Mouse (Mus musculus): ENCODE measurements around the gene Cilp2. TPM values are rescaled to one million over a fixed set of nuclear protein-coding genes. Genes with fewer than 3 reads are reported as not detected.

Gene Cilp2
- polyA plus RNA-seq, 1 experiment from 2014 or later = 0.30 TPM

DNA sequence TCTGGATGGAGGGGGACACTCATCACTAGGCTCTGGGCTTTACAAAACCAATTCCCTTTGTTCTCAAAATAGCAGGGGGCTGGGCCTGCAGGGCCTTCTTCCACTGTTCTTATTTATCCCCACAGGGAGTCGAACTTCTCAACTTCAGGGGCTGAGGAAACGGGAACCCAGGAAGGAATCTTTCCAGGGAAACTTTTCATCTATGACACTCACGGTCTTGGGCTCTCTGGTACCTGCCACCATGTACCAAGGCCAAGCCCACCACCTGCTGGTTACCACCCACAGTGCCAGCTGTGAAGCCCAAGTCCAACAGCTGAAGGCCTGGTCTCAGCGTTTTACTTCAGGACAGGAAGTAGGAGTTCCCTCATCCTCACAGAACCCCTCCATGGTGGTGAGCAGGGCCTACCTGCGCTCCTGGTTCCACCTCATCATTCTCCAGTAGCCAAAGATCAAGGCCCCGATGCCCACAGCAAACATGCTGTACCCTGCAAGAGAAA, 7.4 kb upstream of the Cilp2 start:
- no peak overlapping the region for H3K9ac ChIP-seq (ENCODE audit: low read length)
- no peak overlapping the region for H3K4me3 ChIP-seq (ENCODE audit: low read length)
- no peak for ATAC-seq (ENCODE audit: low read depth)
- no peak overlapping the region for H3K4me2 ChIP-seq (ENCODE audit: low read depth, low read length)
- H3K9me3 ChIP-seq (ENCODE audit: control insufficient read depth, low read length) = no peaks in the 10 kb centered on the region
- peaks cover 10% of the 10 kb centered on the region for H3K27me3 ChIP-seq (ENCODE audit: control insufficient read depth, insufficient read depth, low read depth, low read length)
- WGBS = 72% methylated on average over 6 of the region's 6 CpGs
- no peaks in the 10 kb centered on the region; the same call in 1 of the 2 replicates for H3K36me3 ChIP-seq (ENCODE audit: control insufficient read depth, insufficient read depth, low read length)
- H3K27ac ChIP-seq (ENCODE audit: low read length) = no peak overlapping the region
- peaks cover under 1% of the 10 kb centered on the region; the same call in 1 of the 2 replicates for H3K4me1 ChIP-seq (replicated peaks; ENCODE audit: control insufficient read depth, insufficient read depth, low read length)

DNA sequence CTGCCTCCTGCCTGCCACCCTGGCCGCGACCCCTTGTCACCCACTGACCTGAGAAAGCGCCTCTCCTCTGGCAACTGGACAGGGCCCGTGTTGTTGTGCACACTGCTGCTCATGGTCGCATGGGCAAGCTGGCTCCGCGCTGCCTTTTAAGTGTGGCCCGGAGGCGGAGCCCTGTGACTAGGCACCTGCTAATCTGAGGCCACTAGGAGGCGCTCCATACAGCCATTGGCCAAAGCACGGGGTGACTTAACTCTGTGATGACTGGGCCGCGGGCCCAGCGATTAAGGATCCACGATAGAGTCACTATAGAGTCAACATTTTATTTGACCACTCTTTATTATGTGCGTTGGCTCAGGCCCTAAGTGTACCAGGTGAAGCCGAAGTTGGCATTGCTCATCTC, 6.4 kb upstream of the Cilp2 start:
- H3K36me3 ChIP-seq (ENCODE audit: control insufficient read depth, insufficient read depth, low read length) = no peaks in the 10 kb centered on the region; the same call in 1 of the 2 replicates
- no peak; the same call in 1 of the 2 replicates for ATAC-seq (ENCODE audit: low read depth)
- no peak overlapping the region for H3K27ac ChIP-seq (ENCODE audit: low read length)
- H3K4me1 ChIP-seq (replicated peaks; ENCODE audit: control insufficient read depth, insufficient read depth, low read length) = peaks cover 3% of the 10 kb centered on the region
- H3K9me3 ChIP-seq (ENCODE audit: control insufficient read depth, low read length) = no peaks in the 10 kb centered on the region
- 37% methylated on average over 17 of the region's 17 CpGs for WGBS
- no peak overlapping the region for H3K4me3 ChIP-seq (ENCODE audit: low read length)
- H3K9ac ChIP-seq (ENCODE audit: low read length) = no peak overlapping the region
- no peak overlapping the region for H3K4me2 ChIP-seq (ENCODE audit: low read depth, low read length)
- H3K27me3 ChIP-seq (ENCODE audit: control insufficient read depth, insufficient read depth, low read depth, low read length) = peaks cover 20% of the 10 kb centered on the region

DNA sequence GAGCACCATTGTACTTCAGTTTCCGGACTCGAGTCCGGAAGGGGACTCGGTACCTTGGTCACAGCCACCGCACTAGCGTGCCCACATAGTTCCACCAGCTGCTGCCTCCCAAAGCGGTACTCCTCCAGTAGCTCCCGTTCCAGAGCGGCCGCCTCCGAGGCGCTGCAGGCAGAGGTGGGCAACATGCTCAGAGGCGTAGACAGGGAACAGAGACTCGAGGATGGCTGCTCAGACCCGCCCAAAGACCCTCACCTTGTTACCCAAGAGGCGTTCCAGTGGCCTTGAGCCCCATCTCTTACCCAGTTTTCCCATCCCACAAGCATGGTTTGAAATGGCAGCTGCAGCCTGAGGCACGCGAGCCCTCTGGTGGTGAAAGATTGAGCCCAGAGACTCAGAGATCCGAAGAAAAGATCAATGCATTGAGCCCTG, 3.3 kb upstream of the Cilp2 start:
- Histone ChIP-seq H3K9ac (ENCODE audit: low read length) (no peak overlapping the region), H3K9me3 (ENCODE audit: control insufficient read depth, low read length) (no peaks in the 10 kb centered on the region), H3K4me2 (ENCODE audit: low read depth, low read length) (no peak overlapping the region), H3K27me3 (ENCODE audit: control insufficient read depth, insufficient read depth, low read depth, low read length) (peaks cover 49% of the 10 kb centered on the region), H3K4me1 (replicated peaks; ENCODE audit: control insufficient read depth, insufficient read depth, low read length) (peaks cover 13% of the 10 kb centered on the region), H3K36me3 (ENCODE audit: control insufficient read depth, insufficient read depth, low read length) (no peaks in the 10 kb centered on the region; the same call in 1 of the 2 replicates), H3K27ac (ENCODE audit: low read length) (no peak overlapping the region), H3K4me3 (ENCODE audit: low read length) (no peak overlapping the region)
- 47% methylated on average over 19 of the region's 19 CpGs for WGBS
- ATAC-seq (ENCODE audit: low read depth) = no peak

- H3K4me1 ChIP-seq (replicated peaks; ENCODE audit: control insufficient read depth, insufficient read depth, low read length) = peaks cover 13% of the 10 kb centered on the region
- peak overlapping the region; percentile 34 for H3K4me3 ChIP-seq (ENCODE audit: low read length)
- no peaks in the 10 kb centered on the region for H3K9me3 ChIP-seq (ENCODE audit: control insufficient read depth, low read length)
- H3K27ac ChIP-seq (ENCODE audit: low read length) = no peak overlapping the region
- peaks cover 69% of the 10 kb centered on the region for H3K27me3 ChIP-seq (ENCODE audit: control insufficient read depth, insufficient read depth, low read depth, low read length)
- no peaks in the 10 kb centered on the region for H3K36me3 ChIP-seq (ENCODE audit: control insufficient read depth, insufficient read depth, low read length)
- 3% methylated on average over 32 of the region's 32 CpGs for WGBS
- no peak overlapping the region for H3K9ac ChIP-seq (ENCODE audit: low read length)
- H3K4me2 ChIP-seq (ENCODE audit: low read depth, low read length) = peak overlapping the region; percentile 43
- ATAC-seq (ENCODE audit: low read depth) = no peak
These were observed 1.4 kb upstream of the Cilp2 start for GRCm38 (mm10) chr8:69888902-69889301.

- H3K4me2 ChIP-seq (ENCODE audit: low read depth, low read length) = peak overlapping the region; percentile 43
- peak overlapping the region; percentile 34 for H3K4me3 ChIP-seq (ENCODE audit: low read length)
- no peaks in the 10 kb centered on the region for H3K36me3 ChIP-seq (ENCODE audit: control insufficient read depth, insufficient read depth, low read length)
- ATAC-seq (ENCODE audit: low read depth) = peak; percentile 39; the same call in 1 of the 2 replicates
- peaks cover 74% of the 10 kb centered on the region for H3K27me3 ChIP-seq (ENCODE audit: control insufficient read depth, insufficient read depth, low read depth, low read length)
- no peak overlapping the region for H3K27ac ChIP-seq (ENCODE audit: low read length)
- 7% methylated on average over 24 of the region's 24 CpGs for WGBS
- no peak overlapping the region for H3K9ac ChIP-seq (ENCODE audit: low read length)
- H3K4me1 ChIP-seq (replicated peaks; ENCODE audit: control insufficient read depth, insufficient read depth, low read length) = peaks cover 13% of the 10 kb centered on the region
- H3K9me3 ChIP-seq (ENCODE audit: control insufficient read depth, low read length) = no peaks in the 10 kb centered on the region
These were observed 868 bp upstream of the Cilp2 start for GRCm38 (mm10) chr8:69888244-69888866.

DNA sequence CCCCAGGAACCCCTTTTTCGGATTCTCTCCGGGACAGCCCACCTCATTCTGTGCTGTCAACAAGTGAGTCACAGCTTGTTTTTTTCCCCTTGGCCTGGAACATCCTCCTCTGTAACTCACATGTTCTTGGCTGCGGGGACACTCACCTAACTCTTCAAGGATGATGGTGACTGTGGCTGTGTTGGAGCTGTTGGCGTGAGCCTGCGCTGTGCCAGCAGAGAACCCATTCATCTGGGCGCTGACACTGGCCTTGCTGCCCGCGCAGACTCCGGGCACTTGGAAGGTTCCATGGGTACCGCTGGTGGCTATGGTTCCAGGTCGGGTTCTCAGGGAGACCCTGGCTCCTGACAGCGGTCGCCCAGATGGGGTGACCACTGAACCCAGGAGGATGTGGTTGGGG, 3.3 kb downstream of the Cilp2 start:
- no peak overlapping the region for H3K4me2 ChIP-seq (ENCODE audit: low read depth, low read length)
- H3K27me3 ChIP-seq (ENCODE audit: control insufficient read depth, insufficient read depth, low read depth, low read length) = peaks cover 99% of the 10 kb centered on the region
- H3K36me3 ChIP-seq (ENCODE audit: control insufficient read depth, insufficient read depth, low read length) = no peaks in the 10 kb centered on the region
- no peak overlapping the region for H3K27ac ChIP-seq (ENCODE audit: low read length)
- 60% methylated on average over 13 of the region's 13 CpGs for WGBS
- H3K4me3 ChIP-seq (ENCODE audit: low read length) = no peak overlapping the region
- peaks cover 17% of the 10 kb centered on the region for H3K4me1 ChIP-seq (replicated peaks; ENCODE audit: control insufficient read depth, insufficient read depth, low read length)
- peaks cover 2% of the 10 kb centered on the region; the same call in 1 of the 2 replicates for H3K9me3 ChIP-seq (ENCODE audit: control insufficient read depth, low read length)
- ATAC-seq (ENCODE audit: low read depth) = no peak
- H3K9ac ChIP-seq (ENCODE audit: low read length) = no peak overlapping the region

DNA sequence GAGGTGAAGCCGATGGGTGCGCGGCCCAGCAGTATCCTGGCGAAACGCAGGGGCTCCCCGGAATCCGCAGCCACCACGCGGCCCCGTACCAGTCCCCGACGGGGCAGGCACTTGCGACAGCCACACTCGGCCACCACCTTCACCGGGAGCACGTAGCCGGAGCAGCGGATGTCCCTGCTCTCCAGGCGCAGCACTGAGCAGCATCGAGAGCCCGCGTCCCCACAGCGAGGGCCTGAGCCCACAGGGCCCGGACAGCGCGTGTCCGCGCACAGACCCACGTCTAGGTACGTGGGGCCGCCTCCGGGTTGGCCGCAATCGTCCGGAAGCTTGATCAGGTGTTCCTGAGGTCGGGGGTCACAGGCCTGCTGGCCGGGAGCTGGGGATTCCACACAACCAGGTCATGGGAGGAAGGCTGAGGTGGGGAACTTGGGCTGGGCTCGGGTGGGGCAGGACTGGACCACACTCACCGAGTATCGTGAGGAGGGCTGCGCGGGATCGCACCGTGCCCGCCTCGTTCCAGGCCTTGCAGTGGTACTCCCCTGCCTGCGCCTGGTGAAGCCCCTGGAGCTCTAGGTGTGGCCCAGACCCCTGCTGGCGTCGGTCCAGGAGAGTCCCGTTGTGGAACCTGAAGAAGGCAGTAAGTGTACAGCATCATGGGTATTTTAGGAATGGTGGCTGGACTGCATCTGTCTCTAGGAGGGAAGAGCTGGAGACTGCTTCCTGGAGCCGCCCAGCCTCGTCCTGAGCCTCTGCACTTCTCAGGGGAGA, 4.5 kb downstream of the Cilp2 start:
- ATAC-seq (ENCODE audit: low read depth) = no peak
- Histone ChIP-seq H3K4me1 (replicated peaks; ENCODE audit: control insufficient read depth, insufficient read depth, low read length) (peaks cover 8% of the 10 kb centered on the region), H3K4me2 (ENCODE audit: low read depth, low read length) (peak overlapping the region; percentile 65; the same call in 1 of the 2 replicates), H3K9ac (ENCODE audit: low read length) (no peak overlapping the region), H3K27ac (ENCODE audit: low read length) (no peak overlapping the region), H3K27me3 (ENCODE audit: control insufficient read depth, insufficient read depth, low read depth, low read length) (peaks cover 94% of the 10 kb centered on the region), H3K4me3 (ENCODE audit: low read length) (peak overlapping the region; percentile 44; the same call in 1 of the 2 replicates), H3K9me3 (ENCODE audit: control insufficient read depth, low read length) (peaks cover 2% of the 10 kb centered on the region; the same call in 1 of the 2 replicates), H3K36me3 (ENCODE audit: control insufficient read depth, insufficient read depth, low read length) (no peaks in the 10 kb centered on the region)
- WGBS = 6% methylated on average over 51 of the region's 52 CpGs

DNA sequence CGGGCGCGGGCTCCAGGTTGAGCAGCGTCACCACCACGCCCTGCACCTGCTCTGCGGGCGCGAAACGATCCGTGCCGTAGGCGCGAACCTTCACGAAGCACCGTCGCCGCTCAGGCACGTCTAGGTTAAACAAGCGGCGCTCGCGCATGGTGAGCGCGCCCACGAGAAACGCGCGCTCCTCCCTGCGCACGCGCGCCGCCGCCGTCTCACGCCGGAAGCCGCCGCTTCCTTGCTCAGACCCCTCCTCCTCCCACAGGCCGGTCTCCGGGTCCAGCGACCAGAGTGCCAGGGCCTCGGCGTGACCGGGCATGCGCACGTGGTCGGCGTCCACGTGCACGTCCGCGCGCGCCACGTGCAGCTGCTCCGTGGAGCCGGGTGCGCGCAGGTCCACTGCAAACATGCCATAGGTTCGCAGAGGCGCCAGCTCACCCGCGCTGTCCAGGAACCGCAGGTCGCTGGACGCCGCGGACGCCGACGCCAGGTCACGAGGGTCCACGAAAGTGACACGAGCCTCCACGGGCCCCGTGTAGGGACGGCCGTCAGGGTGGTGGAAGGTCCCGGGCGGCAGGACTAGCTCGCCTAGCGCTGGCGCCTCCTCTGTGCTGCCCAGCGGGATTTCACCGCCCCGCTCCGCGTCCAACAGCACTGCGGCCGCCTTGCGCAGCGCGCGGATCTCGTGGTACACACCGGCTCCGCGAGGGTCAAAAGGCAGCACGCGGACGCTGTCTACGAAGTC, 5.3 kb downstream of the Cilp2 start:
- Histone ChIP-seq H3K4me2 (ENCODE audit: low read depth, low read length) (peak overlapping the region; percentile 65), H3K4me3 (ENCODE audit: low read length) (peak overlapping the region; percentile 44), H3K27ac (ENCODE audit: low read length) (no peak overlapping the region), H3K36me3 (ENCODE audit: control insufficient read depth, insufficient read depth, low read length) (no peaks in the 10 kb centered on the region), H3K9ac (ENCODE audit: low read length) (peak overlapping the region; percentile 32), H3K4me1 (replicated peaks; ENCODE audit: control insufficient read depth, insufficient read depth, low read length) (peaks cover 4% of the 10 kb centered on the region; the same call in 1 of the 2 replicates), H3K9me3 (ENCODE audit: control insufficient read depth, low read length) (peaks cover 2% of the 10 kb centered on the region; the same call in 1 of the 2 replicates), H3K27me3 (ENCODE audit: control insufficient read depth, insufficient read depth, low read depth, low read length) (peaks cover 85% of the 10 kb centered on the region)
- ATAC-seq (ENCODE audit: low read depth) = peak; percentile 35
- WGBS = 5% methylated on average over 90 of the region's 103 CpGs
